Mouse (Mus musculus) testis, adult 2 months (tissue): ENCODE data around the gene Dgkz.

ENCODE experiments used
- CTCF ChIP-seq: fragments of 200-500 bp; IDR thresholded peaks from 2 replicates; pipeline ENCODE4 v1.5.1; 2012; ENCODE audit warnings: low read depth, mild to moderate bottlenecking, inconsistent platforms, low read length, moderate library complexity; ENCODE audit not compliant: control insufficient read depth, insufficient read depth, insufficient replicate concordance
- POLR2A ChIP-seq: fragments of 200-500 bp; IDR thresholded peaks from 2 replicates; pipeline ENCODE4 v1.6.1; 2012; ENCODE audit warnings: low read depth, mild to moderate bottlenecking, inconsistent platforms, low read length, moderate library complexity; ENCODE audit not compliant: control insufficient read depth

DNA sequence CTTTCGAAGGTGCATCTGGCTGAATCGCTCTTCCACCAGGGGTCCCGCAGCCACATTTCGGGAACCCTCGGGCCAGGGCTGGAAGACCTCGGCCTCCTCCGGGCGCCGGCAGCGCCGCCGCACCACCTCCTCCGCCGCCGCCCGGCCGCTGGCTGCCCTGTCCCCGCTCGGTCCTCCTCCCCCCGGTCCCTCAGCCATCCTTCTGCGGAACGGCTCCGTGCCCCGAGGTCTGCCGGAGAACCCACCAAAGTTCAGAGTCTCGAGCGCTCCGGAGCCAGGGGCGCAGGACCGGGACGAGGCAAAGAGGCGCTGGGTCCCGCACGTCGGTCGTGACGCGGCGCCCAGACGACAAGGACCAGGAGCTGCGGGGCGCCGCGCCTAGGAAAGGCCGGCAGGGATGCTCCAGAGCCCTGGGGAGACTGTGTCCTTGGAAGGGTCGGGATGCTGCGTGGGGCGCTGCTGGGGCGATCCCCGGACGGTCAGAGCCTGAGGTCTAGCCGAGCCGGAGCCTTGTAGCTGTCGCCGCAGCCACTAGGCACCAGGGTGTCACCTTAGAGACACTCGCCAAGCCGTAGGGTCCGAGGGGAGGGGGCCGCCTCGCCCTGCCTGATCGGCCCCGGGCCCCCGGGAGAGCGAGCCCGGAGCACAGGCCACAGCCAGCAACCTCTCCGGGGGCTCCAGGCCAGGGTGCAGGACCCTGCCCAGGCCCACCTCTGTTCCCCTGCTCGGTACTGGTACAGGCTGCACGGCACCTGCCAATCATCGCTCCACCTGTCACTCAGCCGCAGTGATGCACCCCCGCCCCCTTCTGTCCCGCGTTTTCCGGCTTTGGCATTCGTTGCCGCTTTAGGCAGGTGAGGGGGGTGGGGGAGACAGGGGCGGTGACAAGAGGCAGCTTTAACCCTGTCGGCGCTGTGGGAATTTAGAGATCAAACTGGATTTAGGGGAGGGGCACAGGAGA, at the start of gene Dgkz:
- no peak for TF ChIP-seq CTCF
- no peak for TF ChIP-seq POLR2A
